Mouse (Mus musculus): Measurements from ENCODE around the gene Cox6a1.

GRCm38 (mm10) chr5:115333626-115334025 is 15.2 kb downstream of the Cox6a1 start:
- TF ChIP-seq CTCF (IDR thresholded peaks at IDR 0.05; ENCODE audit: low read depth, low read length) (no peak), TAL1 (conservative IDR thresholded peaks at IDR 0.05; ENCODE audit: low read depth, low read length) (no peak), GATA1 (IDR thresholded peaks at IDR 0.05; ENCODE audit: borderline replicate concordance, low read length) (no peak), POLR2AphosphoS5 (IDR thresholded peaks at IDR 0.05; ENCODE audit: insufficient replicate concordance, low read depth, low read length) (no peak)
